Mouse (Mus musculus): ENCODE data around the gene Pcp4l1. TPM values are rescaled to one million over a fixed set of nuclear protein-coding genes. Genes with fewer than 3 reads are reported as not detected.

Pcp4l1 gene
- total and polyA plus RNA-seq, 3 experiments = not detected

DNA sequence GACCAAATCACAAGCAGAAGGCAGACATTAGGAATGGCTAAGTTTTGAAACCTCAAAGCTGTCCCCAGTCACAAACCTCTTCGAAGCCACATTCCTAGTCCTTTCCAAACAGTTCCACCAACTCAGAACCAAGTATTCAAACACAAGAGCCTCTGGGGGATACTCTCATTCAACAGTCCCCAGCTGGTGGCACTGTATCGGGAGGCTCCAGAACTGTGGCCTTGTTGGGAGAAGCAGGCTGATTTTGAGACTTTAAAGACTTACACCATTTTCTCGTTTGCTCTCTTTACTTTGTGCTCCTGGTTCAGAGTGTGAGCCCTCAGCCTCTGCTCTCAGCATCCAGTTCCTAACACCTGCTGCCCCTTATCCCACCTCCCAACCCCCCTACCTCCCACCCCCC lies 13.0 kb downstream of the Pcp4l1 start:
- Histone ChIP-seq H3K9me3 (replicated peaks; ENCODE audit: insufficient read depth, low read length) (no peaks in the 10 kb centered on the region), H3K4me1 (ENCODE audit: control insufficient read depth in 1 of 2, insufficient read depth in 2 of 2, low read length in 2 of 2) (peaks cover 0 to 9% of the 10 kb centered on the region in 2 experiments; a peak in 2 of 4 replicates), H3K36me3 (ENCODE audit: control insufficient read depth in 1 of 2, insufficient read depth in 2 of 2, low read length in 2 of 2) (peaks cover 0 to 5% of the 10 kb centered on the region in 2 experiments; a peak in 2 of 4 replicates), H3K27ac (ENCODE audit: control insufficient read depth, low read depth, low read length) (no peak overlapping the region), H3K9ac (ENCODE audit: control insufficient read depth, low read depth, low read length, poor library complexity, severe bottlenecking) (no peak overlapping the region), H3K4me3 (ENCODE audit: control insufficient read depth in 1 of 2, insufficient read depth in 1 of 2, low read depth in 2 of 2, low read length in 2 of 2) (no peak overlapping the region), H3K27me3 (ENCODE audit: control insufficient read depth in 1 of 2, insufficient read depth in 2 of 2, low read length in 2 of 2) (no peaks in the 10 kb centered on the region), H3K79me2 (ENCODE audit: control insufficient read depth, insufficient read depth, low read length, poor library complexity) (no peaks in the 10 kb centered on the region)
- TF ChIP-seq ETS1 (IDR thresholded peaks at IDR 0.05; ENCODE audit: low read depth, low read length) = no peak
- no peak for TF ChIP-seq MAFK (IDR thresholded peaks at IDR 0.05; ENCODE audit: borderline replicate concordance, low read depth, low read length)
- TF ChIP-seq TCF12 (IDR thresholded peaks at IDR 0.05; ENCODE audit: low read depth, low read length) = no peak
- TF ChIP-seq SMC3 (IDR thresholded peaks at IDR 0.05; ENCODE audit: low read depth, low read length) = no peak
- no peak for TF ChIP-seq RCOR1 (IDR thresholded peaks at IDR 0.05; ENCODE audit: low read depth, low read length)
- DNase-seq (ENCODE audit: low read depth, low spot score) = no peak

DNA sequence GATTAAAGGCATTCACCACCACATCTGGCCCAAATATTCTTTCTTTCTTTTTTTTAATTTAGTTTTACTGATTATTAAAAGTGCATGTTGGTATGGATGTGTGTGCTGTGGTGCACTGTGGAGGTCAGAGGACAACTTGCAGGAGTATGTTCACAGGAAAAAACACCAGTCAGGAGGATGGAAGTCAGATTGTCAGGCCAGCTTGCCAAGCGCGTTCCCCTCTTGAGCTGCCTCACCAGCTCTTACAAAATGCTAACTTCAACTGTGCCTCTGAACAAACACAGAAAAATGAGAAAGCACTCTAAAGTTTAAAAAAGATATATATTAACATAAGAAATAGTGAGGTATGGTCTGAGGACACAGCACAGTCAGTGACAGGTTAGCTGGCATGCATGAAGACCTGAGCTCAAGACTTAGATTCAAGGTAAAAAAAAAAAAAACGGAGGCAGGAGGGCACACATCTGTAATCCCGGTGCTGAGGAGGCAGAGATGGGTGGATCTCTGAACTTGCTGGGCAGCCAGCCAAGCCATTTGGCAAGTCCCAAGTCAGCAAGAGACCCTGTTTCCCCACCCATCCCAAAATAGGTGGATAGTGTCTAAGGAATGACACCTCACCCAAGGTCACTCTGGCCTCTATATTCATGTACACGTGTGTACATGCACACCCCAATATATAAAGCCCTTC lies 16.4 kb downstream of the Pcp4l1 start:
- peaks cover 0 to 9% of the 10 kb centered on the region in 2 experiments; a peak in 2 of 4 replicates for H3K4me1 ChIP-seq (ENCODE audit: control insufficient read depth in 1 of 2, insufficient read depth in 2 of 2, low read length in 2 of 2)
- peaks cover 5 to 9% of the 10 kb centered on the region in 2 experiments; a peak in 3 of 4 replicates for H3K27me3 ChIP-seq (ENCODE audit: control insufficient read depth in 1 of 2, insufficient read depth in 2 of 2, low read length in 2 of 2)
- no peaks in the 10 kb centered on the region for H3K79me2 ChIP-seq (ENCODE audit: control insufficient read depth, insufficient read depth, low read length, poor library complexity)
- no peak overlapping the region for H3K4me3 ChIP-seq (ENCODE audit: control insufficient read depth in 1 of 2, insufficient read depth in 1 of 2, low read depth in 2 of 2, low read length in 2 of 2)
- DNase-seq (ENCODE audit: low read depth, low spot score) = no peak
- no peak overlapping the region for H3K9ac ChIP-seq (ENCODE audit: control insufficient read depth, low read depth, low read length, poor library complexity, severe bottlenecking)
- H3K27ac ChIP-seq (ENCODE audit: control insufficient read depth, low read depth, low read length) = no peak overlapping the region
- TF ChIP-seq ZNF384 (IDR thresholded peaks at IDR 0.05; ENCODE audit: low read depth, low read length) (peak; percentile 77), MAZ (IDR thresholded peaks at IDR 0.05; ENCODE audit: low read depth, low read length) (no peak), MAFK (IDR thresholded peaks at IDR 0.05; ENCODE audit: borderline replicate concordance, low read depth, low read length) (no peak), TBP (IDR thresholded peaks at IDR 0.05; ENCODE audit: low read depth, low read length) (no peak), NELFE (IDR thresholded peaks at IDR 0.05; ENCODE audit: low read depth, low read length) (no peak)
- no peaks in the 10 kb centered on the region for H3K9me3 ChIP-seq (replicated peaks; ENCODE audit: insufficient read depth, low read length)
- H3K36me3 ChIP-seq (ENCODE audit: control insufficient read depth in 1 of 2, insufficient read depth in 2 of 2, low read length in 2 of 2) = peaks cover 0 to 5% of the 10 kb centered on the region in 2 experiments; a peak in 2 of 4 replicates

DNA sequence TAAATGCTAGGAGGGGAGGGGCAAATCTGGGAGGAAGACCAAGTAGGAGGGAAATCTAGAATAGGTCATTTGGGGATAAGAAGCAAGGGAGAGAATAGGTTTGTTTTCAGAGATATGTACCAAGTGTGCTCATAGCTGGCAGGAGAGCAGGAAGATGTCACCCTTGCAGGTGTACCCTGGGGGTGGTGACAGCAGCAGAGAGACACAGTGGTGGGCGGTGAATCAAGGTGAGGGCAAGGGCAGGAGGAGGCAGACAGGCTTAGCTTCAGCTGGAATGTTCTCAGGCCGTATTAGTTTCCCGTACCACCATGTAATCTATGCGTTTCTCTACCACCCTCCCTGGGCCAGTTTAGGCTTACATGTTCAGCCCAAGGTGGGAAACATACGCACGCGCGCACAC lies 23.3 kb downstream of the Pcp4l1 start:
- DNase-seq (ENCODE audit: low read depth, low spot score) = no peak
- Histone ChIP-seq H3K79me2 (ENCODE audit: control insufficient read depth, insufficient read depth, low read length, poor library complexity) (no peaks in the 10 kb centered on the region), H3K36me3 (ENCODE audit: control insufficient read depth in 1 of 2, insufficient read depth in 2 of 2, low read length in 2 of 2) (0 out of 4 replicates have a peak, but pooled peaks cover 0 to 2% of the 10 kb centered on the region in 2 experiments), H3K4me1 (ENCODE audit: control insufficient read depth in 1 of 2, insufficient read depth in 2 of 2, low read length in 2 of 2) (no peaks in the 10 kb centered on the region; a peak in 1 of 4 replicates), H3K4me3 (ENCODE audit: control insufficient read depth in 1 of 2, insufficient read depth in 1 of 2, low read depth in 2 of 2, low read length in 2 of 2) (no peak overlapping the region), H3K27me3 (ENCODE audit: control insufficient read depth in 1 of 2, insufficient read depth in 2 of 2, low read length in 2 of 2) (peaks cover 7 to 9% of the 10 kb centered on the region in 2 experiments; a peak in 3 of 4 replicates), H3K9ac (ENCODE audit: control insufficient read depth, low read depth, low read length, poor library complexity, severe bottlenecking) (no peak overlapping the region), H3K27ac (ENCODE audit: control insufficient read depth, low read depth, low read length) (no peak overlapping the region), H3K9me3 (replicated peaks; ENCODE audit: insufficient read depth, low read length) (no peaks in the 10 kb centered on the region)
- TF ChIP-seq POLR2AphosphoS2 (IDR thresholded peaks at IDR 0.05; ENCODE audit: low read length) (no peak), SMC3 (IDR thresholded peaks at IDR 0.05; ENCODE audit: low read depth, low read length) (no peak), USF2 (IDR thresholded peaks at IDR 0.05; ENCODE audit: borderline replicate concordance in 1 of 2, insufficient read depth in 1 of 2, low read depth in 1 of 2, low read length in 2 of 2) (no peak), RCOR1 (IDR thresholded peaks at IDR 0.05; ENCODE audit: low read depth, low read length) (no peak), E2F4 (IDR thresholded peaks at IDR 0.05; ENCODE audit: borderline replicate concordance, low read depth, low read length) (no peak), POLR2A (IDR thresholded peaks at IDR 0.05; ENCODE audit: control insufficient read depth in 1 of 2, insufficient read depth in 1 of 2, low read depth in 1 of 2, low read length in 2 of 2, poor library complexity in 1 of 2) (no peak)

Measured in MEL (cell line).